Mouse (Mus musculus) cerebellum, postnatal 14 days (tissue): ENCODE results near the gene Coq8b.
"Not testable (repeated sequence)": the region's sequence is repeated elsewhere in the genome, so short reads cannot be mapped to it uniquely, and the experiment has no call there.

Source experiments
- DNase-seq, 2 experiments: peaks; one replicate each; pipeline ENCODE4 v3.0.0; 2021; ENCODE audit warnings: mixed read lengths in 2 of 2

Gene Coq8b

DNA sequence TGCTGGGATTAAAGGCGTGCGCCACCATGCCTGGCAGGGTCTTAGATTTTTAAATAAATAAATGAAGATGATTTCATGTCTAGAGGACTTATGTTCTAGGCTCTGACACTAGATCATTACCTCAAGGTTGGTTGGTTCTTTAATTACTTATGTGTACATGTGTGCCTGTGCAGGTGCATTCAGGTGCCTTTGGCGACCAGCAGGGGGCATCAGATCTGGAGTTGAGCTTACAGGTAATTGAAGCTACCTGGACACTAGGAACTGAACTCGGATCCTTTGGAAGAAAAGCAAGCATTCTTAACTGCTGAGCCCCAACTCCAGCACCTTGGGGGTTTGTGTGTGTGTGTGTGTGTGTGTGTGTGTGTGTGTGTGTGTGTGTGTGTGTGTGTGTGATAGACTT lies 2.0 kb upstream of the Coq8b start:
- peak in 1 of 2 experiments; percentile 17 for DNase-seq

- DNase-seq: peak in 1 of 2 experiments; percentile 39
These were observed 1.0 kb upstream of the Coq8b start for GRCm38 (mm10) chr7:27231693-27232331.

DNA sequence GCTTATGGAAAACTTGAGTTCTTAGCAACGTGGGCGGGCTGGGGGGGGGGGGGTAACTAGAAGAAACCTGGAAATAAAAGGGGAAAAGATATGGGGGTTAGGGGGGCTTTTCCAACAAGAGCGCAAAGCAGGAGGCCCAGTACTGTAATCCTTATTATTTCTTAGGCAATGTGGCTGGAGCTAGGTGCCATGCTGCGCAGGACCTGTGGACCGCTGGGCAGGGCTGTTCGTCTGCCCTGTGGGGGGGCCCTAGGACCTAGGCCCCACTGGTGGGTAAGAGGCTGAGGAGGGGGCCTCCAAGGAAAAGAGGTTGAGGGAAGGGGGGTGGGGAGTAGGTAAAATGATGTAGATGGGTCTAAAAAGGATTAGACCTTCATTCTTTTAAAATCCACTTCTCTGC lies 477 bp downstream of the Coq8b start:
- DNase-seq: peak in 1 of 2 experiments; percentile 33

- no peak for DNase-seq
These were observed 2.9 kb downstream of the Coq8b start for GRCm38 (mm10) chr7:27235726-27236125.

DNA sequence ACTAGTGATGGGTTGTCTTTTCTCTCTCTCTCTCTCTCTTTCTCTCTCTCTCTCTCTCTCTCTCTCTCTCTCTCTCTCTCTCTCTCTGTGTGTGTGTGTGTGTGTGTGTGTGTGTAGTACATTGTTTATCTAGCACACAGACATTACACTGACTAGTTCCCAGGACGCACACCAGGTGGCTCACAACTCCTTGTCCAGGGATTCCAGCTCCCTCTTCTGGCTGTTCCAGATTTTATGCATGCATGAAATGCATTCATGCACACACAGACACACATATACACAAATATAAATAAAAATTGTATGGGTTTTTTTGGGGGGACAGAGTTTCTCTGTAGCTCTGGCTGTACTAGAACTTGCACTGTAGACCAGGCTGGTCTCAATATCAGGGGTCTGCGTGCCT lies 4.7 kb downstream of the Coq8b start:
- DNase-seq: no peak

DNA sequence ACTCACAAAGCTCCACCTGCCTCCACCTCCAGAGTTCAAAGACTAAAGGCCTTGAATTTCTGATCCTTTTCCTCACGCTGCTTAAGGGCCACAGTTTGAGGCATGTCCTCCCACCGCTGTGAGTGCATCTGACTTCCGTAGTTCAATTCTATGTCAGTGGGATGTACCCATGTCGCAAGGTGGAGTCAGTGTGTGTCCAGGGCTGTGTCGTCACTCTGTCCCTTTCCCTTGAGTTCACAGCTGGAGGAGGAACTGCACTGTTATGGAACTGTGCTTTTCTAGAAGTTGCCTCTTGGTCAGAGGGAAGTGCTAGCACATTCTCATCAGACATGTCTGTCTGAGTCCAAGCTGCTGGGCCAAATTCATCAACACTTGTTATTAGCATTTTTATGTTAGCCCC lies 5.7 kb downstream of the Coq8b start:
- DNase-seq: no peak

DNA sequence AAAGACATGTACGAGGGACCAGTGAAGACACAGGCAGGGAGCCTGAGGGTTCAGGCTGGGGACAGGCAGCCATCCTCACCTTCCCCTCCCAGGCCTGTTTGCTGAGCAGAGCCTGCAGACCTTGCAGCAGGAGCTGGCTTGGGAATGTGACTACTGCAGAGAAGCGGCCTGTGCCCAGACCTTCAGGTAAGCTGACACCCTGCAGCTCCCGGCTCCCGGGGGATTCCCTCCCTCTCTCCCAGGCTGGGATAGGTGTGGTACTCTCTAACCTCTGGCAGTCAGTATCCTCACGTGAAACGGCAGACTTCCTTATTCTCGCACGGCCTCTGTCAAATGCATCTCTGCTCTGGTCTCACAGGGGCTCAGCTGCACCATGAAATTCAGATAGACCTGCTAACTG lies 10.4 kb downstream of the Coq8b start:
- DNase-seq: no peak

- DNase-seq: not testable (repeated sequence)
These were observed 11.3 kb downstream of the Coq8b start for GRCm38 (mm10) chr7:27244088-27244487.

DNA sequence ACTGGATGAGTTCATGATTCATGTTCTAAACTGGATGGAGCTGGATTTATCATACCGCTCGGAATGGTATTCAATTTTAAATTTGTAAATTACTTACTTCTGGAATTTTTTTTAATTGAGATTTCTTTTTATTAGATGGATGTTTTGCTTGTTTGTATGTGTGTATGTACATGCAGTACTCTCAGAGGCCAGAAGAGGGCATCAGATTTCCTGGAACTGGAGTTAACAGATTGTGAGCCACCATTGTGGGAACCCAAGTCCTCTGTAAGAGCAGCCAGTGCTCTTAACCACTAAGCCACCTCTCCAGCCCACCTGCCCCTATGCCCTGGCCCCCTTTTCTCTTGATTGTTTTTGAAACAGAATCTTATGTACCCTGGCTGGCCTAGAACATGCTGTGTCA lies 16.3 kb downstream of the Coq8b start:
- DNase-seq: peak; percentile 67 to 81

- peak; percentile 79 to 84 for DNase-seq
These were observed 17.1 kb downstream of the Coq8b start for GRCm38 (mm10) chr7:27249928-27250327.

GRCm38 (mm10) chr7:27251946-27252345 lies 19.1 kb downstream of the Coq8b start:
- no peak for DNase-seq

DNA sequence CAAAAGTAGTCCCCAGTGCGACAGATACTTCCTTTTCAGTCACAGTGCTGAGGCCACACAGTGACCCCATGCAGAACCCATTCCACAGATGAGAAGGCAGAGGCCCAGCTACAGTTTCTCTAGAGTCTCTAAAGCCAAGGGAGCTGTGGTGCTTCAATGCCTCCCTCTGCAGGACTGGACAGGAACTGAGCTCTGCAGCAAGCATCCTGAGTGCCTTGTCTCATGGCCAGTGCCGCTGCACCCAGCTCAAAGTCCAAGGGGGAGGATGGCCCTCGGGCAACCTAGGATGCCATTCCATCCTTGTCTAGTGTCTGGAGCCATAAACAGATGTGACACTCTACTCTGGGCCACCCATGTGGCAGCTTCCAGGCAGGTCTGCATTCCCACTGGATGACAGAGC lies 22.9 kb downstream of the Coq8b start:
- peak; percentile 58 to 69 for DNase-seq

DNA sequence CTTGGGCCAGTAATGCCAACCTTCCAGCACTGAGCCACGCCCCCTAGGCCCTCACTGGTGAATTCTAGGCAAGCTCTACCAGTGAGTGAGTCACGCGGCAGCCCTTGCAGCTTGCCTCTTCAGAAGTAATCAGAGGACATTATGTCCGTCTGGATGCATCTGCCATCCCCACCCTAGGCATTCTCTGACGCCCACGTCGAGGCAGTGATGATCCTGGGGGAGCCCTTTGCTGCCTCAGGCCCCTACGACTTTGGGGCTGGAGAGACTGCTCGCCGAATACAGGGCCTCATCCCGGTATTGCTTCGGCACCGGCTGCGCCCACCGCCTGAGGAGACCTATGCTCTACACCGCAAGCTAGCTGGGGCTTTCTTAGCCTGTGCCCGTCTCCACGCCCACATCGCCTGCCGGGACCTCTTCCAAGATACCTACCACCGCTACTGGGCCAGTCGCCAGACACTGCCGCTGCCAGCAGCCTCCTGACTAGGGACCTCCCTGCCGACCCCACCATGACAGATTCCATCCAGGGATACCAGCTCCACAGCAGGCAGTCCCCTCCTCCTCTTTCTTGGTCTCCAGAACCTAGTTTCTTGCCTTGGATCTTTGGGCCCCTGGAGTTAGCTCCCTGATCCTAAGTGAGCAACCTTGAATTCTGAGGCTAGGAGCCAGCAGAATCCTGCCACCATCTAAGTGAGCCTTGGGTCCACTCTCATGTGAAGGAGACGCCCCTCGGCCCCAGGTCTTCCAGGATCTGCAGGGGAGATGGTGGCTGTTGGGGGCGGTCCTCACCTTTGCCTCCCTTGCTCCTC lies 24.4 kb downstream of the Coq8b start:
- DNase-seq: peak; percentile 97

- peak; percentile 88 to 93 for DNase-seq
These were observed 25.0 kb downstream of the Coq8b start for GRCm38 (mm10) chr7:27257852-27258204.

GRCm38 (mm10) chr7:27258205-27258899 lies 25.5 kb downstream of the Coq8b start, which contains the start of gene Numbl:
Numbl (plus strand) TSS chr7:27258433.
- peak; percentile 99 for DNase-seq

DNA sequence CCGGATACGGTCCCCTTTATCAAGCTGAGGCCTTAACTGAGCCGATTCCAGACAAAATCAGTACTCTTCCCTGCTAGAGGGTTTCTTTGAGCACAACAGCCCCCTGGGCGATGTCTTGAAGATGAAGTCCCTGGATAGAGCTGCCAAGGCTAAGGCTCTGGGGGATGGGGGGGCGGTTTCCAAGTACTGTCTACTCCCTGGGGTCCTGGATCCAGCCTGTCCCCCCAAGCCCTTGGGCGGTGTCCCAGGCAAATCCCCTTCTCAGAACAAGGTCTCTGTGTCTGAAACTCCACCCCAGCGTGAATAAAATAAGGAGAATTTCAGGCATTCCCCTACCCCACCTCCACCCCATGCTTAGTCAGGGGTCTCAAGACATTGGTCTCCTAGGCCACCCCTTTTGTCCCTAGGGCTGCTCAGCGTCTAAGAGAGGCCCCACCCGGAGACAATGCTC lies 26.5 kb downstream of the Coq8b start:
- peak; percentile 61 to 70 for DNase-seq

DNA sequence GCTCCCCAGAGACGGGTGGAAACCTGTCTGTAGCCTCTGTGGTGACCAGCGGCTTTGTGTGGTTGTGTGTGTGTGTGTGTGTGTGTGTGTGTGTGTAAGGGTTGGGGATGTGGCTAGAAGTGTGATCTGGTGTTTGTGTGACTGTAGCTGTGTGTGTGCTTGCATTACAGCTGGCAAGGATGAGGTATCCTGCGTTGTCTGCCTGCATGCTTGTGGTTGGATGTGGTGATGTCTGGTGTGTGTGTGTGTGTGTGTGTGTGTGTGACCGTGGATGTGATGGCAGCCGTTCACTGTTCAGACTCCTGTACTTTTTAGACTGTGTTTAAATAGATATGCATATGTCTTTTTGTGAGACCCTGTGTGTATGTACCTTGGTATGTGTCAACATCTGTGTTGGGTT lies 26.9 kb downstream of the Coq8b start:
- DNase-seq: peak; percentile 51 to 65

DNA sequence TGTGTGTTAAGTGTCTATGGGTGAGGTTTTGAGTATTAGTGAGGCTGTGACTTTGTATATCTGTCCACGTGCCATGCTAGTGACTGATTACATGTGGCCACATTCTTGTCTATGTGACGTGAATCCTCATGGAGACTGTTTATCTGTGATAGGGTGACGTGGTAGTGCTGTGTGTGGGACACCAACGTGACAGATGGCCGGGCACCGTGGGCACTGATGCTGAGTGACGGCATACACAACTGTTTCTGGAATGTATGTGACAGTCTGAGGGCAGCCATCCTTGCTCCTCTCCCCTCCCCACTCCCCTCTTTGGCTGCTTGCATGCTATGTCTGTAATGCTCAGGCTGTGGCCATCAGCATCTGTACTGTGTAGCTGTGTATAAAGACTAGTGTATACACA lies 28.0 kb downstream of the Coq8b start:
- peak; percentile 52 to 61 for DNase-seq

- DNase-seq: peak; percentile 38 to 62
These were observed 29.1 kb downstream of the Coq8b start for GRCm38 (mm10) chr7:27261888-27262287.

DNA sequence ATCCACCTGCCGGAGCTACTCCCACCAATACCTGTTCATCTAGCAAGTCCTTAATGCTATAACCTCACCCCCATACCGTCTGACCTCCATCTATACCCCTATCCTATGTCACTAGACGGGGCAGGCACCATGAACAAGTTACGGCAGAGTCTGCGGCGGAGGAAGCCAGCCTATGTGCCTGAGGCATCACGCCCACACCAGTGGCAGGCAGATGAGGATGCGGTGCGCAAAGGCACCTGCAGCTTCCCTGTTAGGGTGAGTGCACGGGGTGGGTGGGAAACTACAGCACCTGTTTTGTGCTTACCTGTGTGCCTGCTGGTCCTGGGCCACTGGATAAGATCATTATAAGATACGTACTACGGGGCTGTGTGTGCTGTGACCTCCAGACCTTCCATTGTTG lies 31.9 kb downstream of the Coq8b start:
- no peak for DNase-seq

GRCm38 (mm10) chr7:27266515-27267128 lies 33.8 kb downstream of the Coq8b start:
- no peak for DNase-seq

GRCm38 (mm10) chr7:27271423-27271822 lies 38.6 kb downstream of the Coq8b start:
- no peak for DNase-seq

DNA sequence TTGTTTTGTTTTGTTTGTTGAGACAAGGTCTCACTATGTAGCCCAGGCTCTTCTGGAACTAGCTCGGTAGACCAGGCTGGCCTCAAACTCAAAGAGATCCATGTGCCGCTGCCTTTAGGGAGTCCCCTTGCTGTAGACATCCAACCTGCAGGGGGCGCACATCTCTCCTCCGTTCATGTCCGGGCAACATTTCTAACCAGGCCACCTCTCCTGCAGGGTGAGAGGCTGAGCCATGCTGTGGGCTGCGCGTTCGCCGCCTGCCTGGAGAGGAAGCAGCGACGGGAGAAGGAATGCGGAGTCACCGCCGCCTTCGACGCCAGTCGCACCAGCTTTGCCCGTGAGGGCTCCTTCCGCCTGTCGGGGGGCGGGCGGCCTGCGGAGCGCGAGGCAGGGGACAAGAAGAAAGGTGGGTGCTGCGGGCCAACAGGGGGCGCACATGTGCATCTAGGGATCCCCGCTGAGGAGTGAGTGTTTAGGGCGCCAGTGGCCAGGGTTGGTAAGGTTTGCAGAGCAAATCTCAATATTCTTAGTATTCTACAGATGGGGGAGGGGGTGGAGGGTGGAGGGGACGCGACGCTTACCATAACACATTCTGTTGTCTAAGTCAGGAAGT lies 41.0 kb downstream of the Coq8b start:
- DNase-seq: peak; percentile 53 to 74
